Mouse (Mus musculus): ENCODE measurements around the gene Pcgf2.
A peak's percentile ranks its signal among the peaks of the same experiment; 100 is the strongest.
"Not testable (repeated sequence)": the region's sequence is repeated elsewhere in the genome, so short reads cannot be mapped to it uniquely, and the experiment has no call there.

Gene Pcgf2

GRCm38 (mm10) chr11:97653376-97653775, 46.9 kb downstream of the Pcgf2 start:
- not testable (repeated sequence) for DNase-seq (ENCODE audit: low read depth, low spot score)

GRCm38 (mm10) chr11:97650341-97650740, 50.0 kb downstream of the Pcgf2 start:
- no peak for DNase-seq (ENCODE audit: low read depth, low spot score)

GRCm38 (mm10) chr11:97648541-97648940, 51.8 kb downstream of the Pcgf2 start:
- not testable (repeated sequence) for DNase-seq (ENCODE audit: low read depth, low spot score)

GRCm38 (mm10) chr11:97644834-97645233, 55.5 kb downstream of the Pcgf2 start:
- DNase-seq (ENCODE audit: low read depth, low spot score), result no peak

- DNase-seq (ENCODE audit: low read depth, low spot score), result no peak
Observed at GRCm38 (mm10) chr11:97643380-97644055, 56.8 kb downstream of the Pcgf2 start.

GRCm38 (mm10) chr11:97642746-97643145, 57.6 kb downstream of the Pcgf2 start:
- no peak for DNase-seq (ENCODE audit: low read depth, low spot score)

- peak; percentile 81 for DNase-seq (ENCODE audit: low read depth, low spot score)
Observed at GRCm38 (mm10) chr11:97641668-97642067, 58.6 kb downstream of the Pcgf2 start.
